Mouse (Mus musculus): ENCODE measurements around the gene Wdr53. TPM values are rescaled to one million over a fixed set of nuclear protein-coding genes. Genes with fewer than 3 reads are reported as not detected.
"Not testable (repeated sequence)": the region's sequence is repeated elsewhere in the genome, so short reads cannot be mapped to it uniquely, and the experiment has no call there.

The Wdr53 gene
- total RNA-seq, 2 experiments from 2014 or later, result 12.2 to 14.4 TPM

DNA sequence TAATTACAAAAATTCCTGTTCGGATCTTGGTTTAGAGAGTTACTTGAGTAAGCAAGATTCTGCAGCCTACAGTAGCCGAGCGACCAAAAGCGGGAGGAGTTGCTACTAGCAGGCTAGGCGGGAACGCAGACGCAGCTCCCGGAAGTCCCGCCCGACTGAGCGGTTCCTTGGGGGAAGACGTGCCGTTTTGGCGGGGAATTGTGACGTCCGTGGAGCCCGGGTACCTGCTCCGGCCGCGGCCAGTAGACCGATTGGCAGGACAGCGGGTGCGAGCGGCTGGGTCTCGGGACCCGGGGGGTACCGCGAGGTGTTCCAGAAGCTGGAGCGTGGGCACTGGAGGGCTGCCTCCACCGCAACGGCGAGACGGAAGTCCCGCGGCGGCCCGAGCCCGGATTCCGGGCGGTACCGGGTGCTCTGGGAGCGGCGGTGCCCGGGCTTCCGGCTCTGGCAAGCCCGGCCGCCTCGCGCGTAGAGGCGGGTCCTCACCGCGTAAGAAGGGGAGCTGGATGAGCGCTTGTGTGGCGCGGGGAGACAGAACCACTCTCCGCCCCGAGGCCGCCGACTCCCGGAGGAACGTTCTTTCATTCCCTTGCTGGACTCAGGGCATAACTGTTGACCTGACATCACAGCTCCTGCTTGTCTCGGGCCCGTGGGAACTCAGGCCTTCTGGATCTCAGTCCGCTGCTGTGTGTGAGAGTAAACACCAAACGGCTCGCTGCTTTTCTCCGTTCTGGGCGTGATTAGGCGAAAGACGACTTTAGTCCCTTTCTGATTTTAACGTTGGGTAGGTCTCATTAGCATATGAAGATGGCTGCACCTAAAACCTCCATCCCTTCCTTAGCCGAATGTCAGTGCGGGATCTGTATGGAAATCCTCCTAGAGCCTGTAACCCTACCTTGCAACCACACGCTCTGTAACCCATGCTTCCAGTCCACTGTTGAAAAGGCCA, 30.6 kb downstream of the Wdr53 start, which contains the start of gene Rnf168:
Gene Rnf168, plus strand, starts transcription at position 152 of the 949 bp plus-strand sequence.
- intact Hi-C loops (cut with DNase I), result loop anchor here (2.0 kb wide), 1 partner anchor 31 kb away; the partner anchor contains the start of genes Fbxo45 and Wdr53

DNA sequence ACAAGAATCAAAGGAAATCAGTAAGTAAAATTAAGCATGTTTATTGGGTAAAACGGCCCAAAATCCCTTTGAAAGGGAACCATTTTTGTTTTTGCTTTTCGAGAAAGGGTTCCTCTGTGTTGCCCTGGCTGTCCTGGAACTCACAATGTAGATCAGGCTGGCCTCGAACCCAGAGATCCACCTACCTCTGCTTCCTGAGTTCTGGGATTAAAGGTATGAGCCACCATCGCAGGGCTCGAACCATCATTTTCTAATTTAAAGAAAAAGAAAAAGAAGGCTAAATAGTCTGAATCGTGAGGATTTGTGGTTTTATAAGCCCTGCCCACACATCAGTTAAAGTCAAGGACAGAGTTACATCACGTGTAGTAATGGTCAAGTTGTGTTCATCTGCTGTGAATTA, 31.4 kb downstream of the Wdr53 start:
- no peak for DNase-seq (ENCODE audit: low spot score in 2 of 2)
- intact Hi-C loops (cut with DNase I), result no loop called here

More for the DNA sequence above, 30.6 kb downstream of the Wdr53 start, which contains the start of gene Rnf168:
- peak; percentile 92 to 94 for DNase-seq (ENCODE audit: low spot score in 2 of 2)

DNA sequence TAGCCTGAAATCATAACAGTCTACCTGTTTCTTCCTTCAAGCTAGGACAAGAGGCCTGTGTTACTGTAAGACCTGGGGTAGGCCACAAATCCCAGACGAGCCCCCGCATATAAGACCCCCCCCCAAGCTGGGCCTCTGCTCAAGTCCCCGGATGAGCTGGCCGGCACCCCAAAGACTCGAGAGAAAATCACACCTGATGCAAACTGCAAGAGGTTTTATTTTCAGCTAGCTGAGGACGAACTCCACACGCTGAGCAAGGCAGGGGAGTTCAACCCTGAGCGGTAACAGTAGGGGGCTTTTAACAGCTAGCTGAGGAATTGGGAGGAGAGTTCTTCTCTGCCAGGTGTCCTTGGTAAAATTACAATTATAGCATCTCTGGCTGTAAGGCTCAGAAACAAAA, 33.2 kb downstream of the Wdr53 start:
- no peak for DNase-seq (ENCODE audit: low spot score in 2 of 2)

DNA sequence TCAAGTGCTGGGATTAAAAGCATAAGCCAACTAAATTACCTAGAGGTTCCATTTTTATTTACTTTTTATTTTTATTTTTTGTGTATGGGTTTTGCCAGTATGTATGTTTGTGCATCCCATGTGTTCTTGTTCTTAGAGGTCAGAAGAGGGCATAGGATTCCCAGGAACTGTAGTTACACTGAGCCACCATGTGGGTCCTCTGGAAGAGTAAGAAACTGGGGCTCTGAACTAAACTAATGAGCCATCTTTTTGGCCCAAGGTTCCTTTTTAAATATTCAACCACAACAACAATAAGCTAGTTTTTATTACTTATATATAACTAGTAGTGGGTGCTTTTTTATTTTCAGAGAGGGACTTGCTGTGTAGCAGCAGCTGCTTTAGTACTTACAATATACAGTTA, 35.6 kb downstream of the Wdr53 start:
- DNase-seq (ENCODE audit: low spot score in 2 of 2), result no peak
- intact Hi-C loops (cut with DNase I), result no loop called here

More for the DNA sequence above, 33.2 kb downstream of the Wdr53 start:
- intact Hi-C loops (cut with DNase I), result no loop called here

DNA sequence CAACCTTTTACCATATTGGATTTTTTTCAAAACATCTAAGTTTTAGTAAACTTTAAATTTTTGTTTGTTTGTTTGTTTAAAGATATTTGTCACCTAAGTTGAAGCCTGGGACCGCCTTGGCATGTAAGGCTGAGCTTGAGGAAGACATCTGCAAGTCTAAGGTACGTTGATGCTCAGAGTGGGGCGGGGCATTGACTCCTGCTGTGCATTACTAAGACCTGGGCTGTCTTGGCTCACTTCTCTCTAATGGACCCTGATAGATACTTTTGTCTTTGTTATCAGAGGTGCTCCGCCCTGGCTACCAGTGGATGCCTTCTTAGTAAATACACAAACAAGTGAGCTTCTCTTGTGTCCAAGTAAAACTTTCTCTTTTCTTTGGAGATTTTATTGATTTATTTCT, 44.8 kb downstream of the Wdr53 start:
- no peak for DNase-seq (ENCODE audit: low spot score in 2 of 2)
- intact Hi-C loops (cut with DNase I), result no loop called here

DNA sequence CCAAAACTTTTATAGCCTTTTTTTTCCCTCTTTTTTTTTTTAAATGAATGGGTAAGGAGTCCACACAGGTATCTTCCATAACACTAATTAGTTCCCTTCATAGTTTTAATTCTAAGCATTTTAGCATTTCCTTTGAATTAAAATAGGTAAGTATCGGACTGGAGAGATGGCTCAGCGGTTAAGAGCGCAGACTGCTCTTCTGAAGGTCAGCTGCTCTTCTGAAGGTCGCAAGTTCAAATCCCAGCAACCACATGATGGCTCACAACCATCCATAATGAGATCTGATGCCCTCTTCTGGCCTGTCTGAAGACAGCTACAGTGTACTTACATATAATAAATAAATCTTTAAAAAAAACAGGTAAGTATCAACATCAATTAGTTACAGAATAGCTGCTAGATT, 52.6 kb downstream of the Wdr53 start:
- intact Hi-C loops (cut with DNase I); DNase-seq (ENCODE audit: low spot score in 2 of 2): not testable (repeated sequence)

DNA sequence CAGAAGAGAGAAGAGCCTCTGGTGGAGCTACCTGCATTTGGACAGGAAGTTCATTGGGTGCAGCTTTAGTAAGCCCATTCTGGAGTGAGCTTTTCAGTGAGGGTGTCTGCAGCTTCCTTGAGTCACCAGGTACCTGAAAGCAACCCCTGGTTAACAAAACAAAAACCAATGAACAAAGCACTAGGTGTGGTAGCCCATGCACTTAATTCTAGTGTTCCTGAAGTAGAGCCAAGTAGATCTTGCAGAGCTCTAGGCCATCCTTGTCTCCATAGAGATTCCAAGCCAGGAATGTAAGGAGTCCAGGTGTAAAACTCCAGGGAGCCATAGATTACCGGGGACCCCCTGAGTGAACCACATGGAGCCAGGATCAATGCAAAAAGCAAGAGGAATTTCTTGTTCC, 56.0 kb downstream of the Wdr53 start:
- intact Hi-C loops (cut with DNase I), result no loop called here

DNA sequence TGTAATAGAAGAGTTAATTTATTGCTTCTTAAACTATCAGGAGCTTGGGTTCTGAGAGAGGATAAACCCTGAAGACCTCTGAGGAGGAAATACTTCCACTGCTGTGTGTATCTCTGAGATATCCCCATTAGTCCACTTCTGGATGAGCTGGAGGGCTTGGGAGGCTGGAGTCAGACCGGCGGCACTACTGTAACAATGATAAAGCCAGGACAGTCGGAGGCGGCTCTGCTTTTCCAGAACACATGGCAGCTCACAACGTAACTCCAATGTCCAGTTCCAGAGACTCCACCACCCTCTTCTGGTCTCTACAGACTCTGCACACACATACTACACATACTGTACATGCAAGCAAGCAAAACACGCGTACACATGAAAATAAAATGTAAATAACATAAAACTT, 56.9 kb downstream of the Wdr53 start:
- intact Hi-C loops (cut with DNase I), result no loop called here
- DNase-seq (ENCODE audit: low spot score in 2 of 2), result no peak

More for the DNA sequence above, 56.0 kb downstream of the Wdr53 start:
- no peak for DNase-seq (ENCODE audit: low spot score in 2 of 2)

Small RNA genes lying within 50 kb of the gene (microRNA-seq; reads per million reads assigned to microRNA genes)
- not detected for gene Mir1946a

Other genes with a start within 250 kb of the Wdr53 start
- gene Senp5, start 243.9 kb upstream of the Wdr53 start, total RNA-seq (2021), result 10 to 100 TPM; 45.8 to 49.3 TPM
- 10 to 100 TPM; 24.1 to 25.3 TPM for gene Pak2, start 167.9 kb upstream of the Wdr53 start, total RNA-seq (2021)
- 10 to 100 TPM; 25.8 to 27.8 TPM for gene Pigx, start 147.5 kb upstream of the Wdr53 start, total RNA-seq (2021)
- 10 to 100 TPM; 71.0 to 72.1 TPM for gene Cep19, start 147.4 kb upstream of the Wdr53 start, total RNA-seq (2021)
- gene Nrros, start 81.6 kb upstream of the Wdr53 start, total RNA-seq (2021), result 1 to 10 TPM; 7.5 to 9.2 TPM
- not detected for gene Bex6, start 67.4 kb upstream of the Wdr53 start, total RNA-seq (2021)
- gene Fbxo45, start 69 bp upstream of the Wdr53 start, total RNA-seq (2021), result 10 to 100 TPM; 48.7 to 49.2 TPM
- not detected for gene Smco1, start 24.2 kb downstream of the Wdr53 start, total RNA-seq (2021)
- gene Rnf168, start 30.2 kb downstream of the Wdr53 start, total RNA-seq (2021), result 10 to 100 TPM; 24.8 to 29.8 TPM
- gene Ubxn7, start 85.0 kb downstream of the Wdr53 start, total RNA-seq (2021), result 10 to 100 TPM; 47.4 to 57.4 TPM
- not detected for gene Tm4sf19, start 153.3 kb downstream of the Wdr53 start, total RNA-seq (2021)
- 10 to 100 TPM; 14.6 TPM for gene Tctex1d2, start 172.5 kb downstream of the Wdr53 start, total RNA-seq (2021)
- 10 to 100 TPM; 44.1 to 44.6 TPM for gene Pcyt1a, start 183.7 kb downstream of the Wdr53 start, total RNA-seq (2021)
- gene Slc51a, start 240.7 kb downstream of the Wdr53 start, total RNA-seq (2021), result not detected
- not detected for gene Zdhhc19, start 249.0 kb downstream of the Wdr53 start, total RNA-seq (2021)

Measured in left cerebral cortex, postnatal 36 days (tissue).